ENCODE assay signal across 34 mouse cellular contexts in genomic region chr1:169671801-169672200, GRCm38 (mm10). TPM values are rescaled to one million over a fixed set of nuclear protein-coding genes. Genes with fewer than 3 reads are reported as not detected.
DNase-seq lines count a peak whose midpoint lies in the region; ATAC-seq and TF ChIP-seq lines count a peak whose summit lies in the region.
"Had no signal": no experiment of that assay in that cellular context is flagged by ENCODE, and none has a peak within 500 bp of the region (broad histone marks: within the 10 kb centered on the region; RNA-seq: fewer than 3 reads in every experiment).

No protein-coding gene starts in this region.

- H3K79me2 ChIP-seq in C2C12 (ENCODE audit: control insufficient read depth, insufficient read depth), result no peaks in the 10 kb centered on the region

- H3K4me1 ChIP-seq in heart, embryonic 13.5 days, result no peaks in the 10 kb centered on the region
- peaks cover 14% of the 10 kb centered on the region for H3K4me1 ChIP-seq in embryonic fibroblast, embryonic 13.5 days (ENCODE audit: control insufficient read depth, insufficient read depth, low read length)
- no peaks in the 10 kb centered on the region for H3K4me1 ChIP-seq in limb, embryonic 10.5 days
- H3K4me1 ChIP-seq: embryonic facial prominence, embryonic 15.5 days; forebrain, embryonic 15.5 days; heart, embryonic 10.5 days; hindbrain, embryonic 13.5 days; kidney, embryonic 15.5 days; limb, embryonic 15.5 days; liver, embryonic 13.5 days had no signal

- no peak for TF ChIP-seq CTCF in C2C12 (IDR thresholded peaks at IDR 0.05; ENCODE audit: control insufficient read depth, insufficient read depth, insufficient read length)
- TF ChIP-seq CTCF in embryonic fibroblast, embryonic 13.5 days (IDR thresholded peaks at IDR 0.05; ENCODE audit: borderline replicate concordance, insufficient read depth, low read length), result no peak
- no peak for TF ChIP-seq CTCF in layer of hippocampus, adult 2 months (conservative IDR thresholded peaks at IDR 0.05)

- no peak overlapping the region for H3ac ChIP-seq in C2C12 (ENCODE audit: control insufficient read depth, insufficient read length, low read depth)

- no peaks in the 10 kb centered on the region for H3K27me3 ChIP-seq in heart, embryonic 13.5 days (replicated peaks)
- no peaks in the 10 kb centered on the region for H3K27me3 ChIP-seq in C2C12 (ENCODE audit: control insufficient read depth, insufficient read depth, insufficient read length)
- H3K27me3 ChIP-seq in limb, embryonic 10.5 days (ENCODE audit: low read depth, poor library complexity, severe bottlenecking), result no peaks in the 10 kb centered on the region
- H3K27me3 ChIP-seq: embryonic facial prominence, embryonic 15.5 days; forebrain, embryonic 15.5 days; hindbrain, embryonic 13.5 days; kidney, embryonic 15.5 days; limb, embryonic 15.5 days; liver, embryonic 13.5 days had no signal

- DNase-seq in adrenal gland, adult 2 months, result peak; percentile 17
- DNase-seq in adrenal gland, adult 18-20 months (ENCODE audit: low spot score in 2 of 2), result no peak
- no peak for DNase-seq in heart, postnatal 25 days (ENCODE audit: low spot score)
- no peak for DNase-seq in limb, embryonic 10.5 days (ENCODE audit: low spot score)
- no peak for DNase-seq in layer of hippocampus, adult 2 months (ENCODE audit: low spot score in 2 of 2)
- DNase-seq: adrenal gland, postnatal 25 days; cerebellum, adult 2 months; cerebellum, postnatal 14 days; gastrocnemius, postnatal 36 days; heart, postnatal 4 days; kidney, postnatal 36 days; left cerebral cortex, postnatal 4 days; liver, embryonic 13.5 days; lung, adult 18-20 months; lung, postnatal 10 days; midbrain, embryonic 14.5 days; right cerebral cortex, postnatal 25 days; spleen, adult 18-20 months; thymus, adult 18-20 months; thymus, postnatal 25 days had no signal

- H3K79me3 ChIP-seq in C2C12 (ENCODE audit: low read depth), result no peaks in the 10 kb centered on the region

- H3K9me3 ChIP-seq in heart, embryonic 13.5 days, result no peaks in the 10 kb centered on the region
- H3K9me3 ChIP-seq in limb, embryonic 10.5 days (replicated peaks), result no peaks in the 10 kb centered on the region
- H3K9me3 ChIP-seq: embryonic facial prominence, embryonic 15.5 days; forebrain, embryonic 15.5 days; heart, embryonic 10.5 days; hindbrain, embryonic 13.5 days; kidney, embryonic 15.5 days; limb, embryonic 15.5 days; liver, embryonic 13.5 days had no signal

- no peak overlapping the region for H3K4me2 ChIP-seq in heart, embryonic 13.5 days
- H3K4me2 ChIP-seq: embryonic facial prominence, embryonic 15.5 days; forebrain, embryonic 15.5 days; hindbrain, embryonic 13.5 days; kidney, embryonic 15.5 days; limb, embryonic 15.5 days; liver, embryonic 13.5 days had no signal

- ATAC-seq in heart, embryonic 13.5 days (ENCODE audit: extremely low read depth, insufficient number of reproducible peaks, low FRiP score, low TSS enrichment), result no peak
- ATAC-seq: CD4-positive, CD25-positive, alpha-beta regulatory T cell, adult 4 months; forebrain, embryonic 15.5 days; intestine, postnatal 0 days had no signal

- TF ChIP-seq POLR2A in embryonic fibroblast, embryonic 13.5 days (IDR thresholded peaks at IDR 0.05; ENCODE audit: low read depth, low read length), result no peak

- H3K9ac ChIP-seq in heart, embryonic 13.5 days, result no peak overlapping the region
- H3K9ac ChIP-seq: embryonic facial prominence, embryonic 15.5 days; forebrain, embryonic 15.5 days; hindbrain, embryonic 13.5 days; kidney, embryonic 15.5 days; limb, embryonic 15.5 days; liver, embryonic 13.5 days had no signal

- WGBS in heart, embryonic 13.5 days, result 76% methylated on average over 2 of the region's 2 CpGs
- 92% methylated on average over 2 of the region's 2 CpGs for WGBS in limb, embryonic 10.5 days

- no peak overlapping the region for H3K4me3 ChIP-seq in heart, embryonic 13.5 days
- no peak overlapping the region for H3K4me3 ChIP-seq in C2C12 (ENCODE audit: insufficient read depth, poor library complexity, severe bottlenecking)
- H3K4me3 ChIP-seq in embryonic fibroblast, embryonic 13.5 days (ENCODE audit: insufficient read depth, low read length), result no peak overlapping the region
- no peak overlapping the region for H3K4me3 ChIP-seq in limb, embryonic 10.5 days
- H3K4me3 ChIP-seq in layer of hippocampus, adult 2 months, result no peak overlapping the region
- H3K4me3 ChIP-seq: embryonic facial prominence, embryonic 15.5 days; forebrain, embryonic 15.5 days; heart, embryonic 10.5 days; hindbrain, embryonic 13.5 days; kidney, embryonic 15.5 days; limb, embryonic 15.5 days; liver, embryonic 13.5 days had no signal

- no peaks in the 10 kb centered on the region for H3K36me3 ChIP-seq in heart, embryonic 13.5 days
- no peaks in the 10 kb centered on the region for H3K36me3 ChIP-seq in C2C12 (ENCODE audit: control insufficient read depth, insufficient read depth)
- H3K36me3 ChIP-seq in limb, embryonic 10.5 days, result no peaks in the 10 kb centered on the region
- H3K36me3 ChIP-seq: embryonic facial prominence, embryonic 15.5 days; forebrain, embryonic 15.5 days; heart, embryonic 10.5 days; hindbrain, embryonic 13.5 days; kidney, embryonic 15.5 days; limb, embryonic 15.5 days; liver, embryonic 13.5 days had no signal

- intact Hi-C loops in heart, postnatal 25 days (cut with DNase I), result loop anchor here (1.0 to 10.0 kb wide), 4 partner anchors 140 to 463 kb away; partner anchors contain the start of gene Nuf2

- H3K27ac ChIP-seq in heart, embryonic 13.5 days (replicated peaks), result 0 out of 2 replicates have a peak overlapping the region, but pooled peaks have one; percentile 4
- peak overlapping the region; percentile 93 for H3K27ac ChIP-seq in embryonic fibroblast, embryonic 13.5 days (ENCODE audit: insufficient read depth, low read length)
- H3K27ac ChIP-seq in limb, embryonic 10.5 days, result no peak overlapping the region
- no peak overlapping the region for H3K27ac ChIP-seq in layer of hippocampus, adult 2 months
- H3K27ac ChIP-seq: embryonic facial prominence, embryonic 15.5 days; forebrain, embryonic 15.5 days; heart, embryonic 10.5 days; hindbrain, embryonic 13.5 days; kidney, embryonic 15.5 days; limb, embryonic 15.5 days; liver, embryonic 13.5 days; stomach, postnatal 0 days had no signal

TF ChIP-seq in C2C12, 6 proteins besides CTCF, POLR2A, EP300 and RAD21:
- TF ChIP-seq FOSL1 (IDR thresholded peaks at IDR 0.05; ENCODE audit: insufficient read depth, low read length, poor library complexity, severe bottlenecking), result peak; percentile 25
- no peak for TF ChIP-seq MAX (IDR thresholded peaks at IDR 0.05)
TF ChIP-seq in C2C12: peak in this region for 1.

RNA-seq across cellular contexts. Expression of gene Rgs5, which starts 16.5 kb away (rescaled TPM):
- 10 to 100 TPM; 28.7 to 50.9 TPM for total RNA-seq in adrenal gland, adult 2 months (2021)
- polyA plus RNA-seq in adrenal gland, adult 2 months (2012; rRNA removed), result 2.8 and 3.6 TPM in 2 replicates
- total RNA-seq in adrenal gland, adult 18-20 months (2021), result 10 to 100 TPM; 26.0 to 66.4 TPM
- 4.6 and 6.9 TPM in 2 replicates for polyA plus RNA-seq in heart, embryonic 13.5 days (2015; fragmentation: Nextera tagmentation; extraction: Ambion mirVana)
- total RNA-seq in heart, postnatal 25 days (2021), result 100 to 1,000 TPM; 278 to 331 TPM
- 0.08 TPM for polyA plus RNA-seq in C2C12 (2012; fragmentation: generic; extraction: Trizol)
- 1.9 and 2.6 TPM in 2 replicates for polyA plus RNA-seq in embryonic fibroblast, embryonic 13.5 days (2011; ENCODE audit: insufficient read length, low read depth, missing spikeins)
- 1.1 and 1.4 TPM in 2 replicates for polyA plus RNA-seq in limb, embryonic 10.5 days (2016; fragmentation: Nextera tagmentation; extraction: Ambion mirVana)
- total RNA-seq in layer of hippocampus, adult 2 months (2021), result 10 to 100 TPM; 42.4 to 42.6 TPM
- total RNA-seq: monocyte, adult 5-6 weeks; neutrophil, adult 5-6 weeks had no signal

Comparison
In these comparisons a context has a peak if more than half of its experiments do, and no peak if none do; other contexts are left out.
1. H3K27ac ChIP-seq: peak in heart, embryonic 13.5 days (single experiment) and embryonic fibroblast, embryonic 13.5 days (single experiment); none in limb, embryonic 10.5 days (single experiment) and layer of hippocampus, adult 2 months (single experiment).